7 mouse cellular contexts compared by ENCODE assay signal in the genomic region with DNA sequence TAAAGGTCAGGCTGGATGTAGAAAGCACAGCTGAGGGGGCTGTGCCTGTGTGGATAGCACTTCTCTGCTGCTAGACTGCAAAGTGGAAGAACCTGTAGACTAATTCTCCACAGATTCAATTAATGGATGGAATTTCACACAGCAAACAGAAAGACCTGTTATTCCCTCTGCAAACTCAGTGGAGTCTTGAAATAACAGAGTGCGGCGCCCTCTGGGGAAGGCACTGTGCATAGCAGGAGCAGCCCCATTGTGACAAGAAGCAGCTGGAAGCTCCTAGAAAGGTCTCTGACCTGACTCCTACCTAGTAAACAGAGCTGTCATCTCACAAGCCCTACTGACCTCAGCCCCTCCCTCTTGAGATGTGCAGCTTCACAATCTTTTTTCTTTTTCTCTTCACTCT.
A peak's percentile ranks its signal among the peaks of the same experiment; 100 is the strongest.
DNase-seq lines count a peak whose midpoint lies in the region; ATAC-seq and TF ChIP-seq lines count a peak whose summit lies in the region.

No protein-coding gene starts in this region.

- in situ Hi-C loops in Patski (cut with MboI; ENCODE audit: low pct_unique_long_range_greater_than_20kb) = loop anchor here (5.0 to 10.0 kb wide), 3 partner anchors 298 to 896 kb away; no protein-coding TSS in a partner anchor

- H3K27me3 ChIP-seq in Patski = no peaks in the 10 kb centered on the region
- no peaks in the 10 kb centered on the region for H3K27me3 ChIP-seq in embryonic facial prominence, embryonic 11.5 days (ENCODE audit: control insufficient read depth, insufficient read depth, low read length)

- POLR2A ChIA-PET in Patski (lab: Charles Lee) = no interaction called here

- DNase-seq in Patski (ENCODE audit: low read depth, low spot score) = peak; percentile 2
- peak; percentile 75 for DNase-seq in adrenal gland, postnatal 25 days
- DNase-seq in embryonic facial prominence, embryonic 11.5 days (ENCODE audit: low spot score) = peak; percentile 84
- peak; percentile 76 to 84 for DNase-seq in heart, postnatal 14 days
- peak; percentile 49 to 69 for DNase-seq in layer of hippocampus, postnatal 14 days (ENCODE audit: low spot score in 2 of 2)
- DNase-seq in testis, postnatal 14 days (ENCODE audit: low spot score) = peak; percentile 12

- H3K4me1 ChIP-seq in embryonic facial prominence, embryonic 11.5 days (ENCODE audit: control insufficient read depth, insufficient read depth, low read length) = no peaks in the 10 kb centered on the region

- no peak overlapping the region for H3K4me2 ChIP-seq in embryonic facial prominence, embryonic 11.5 days (ENCODE audit: low read depth, low read length)

- ATAC-seq in Patski = peak; percentile 67
- no peak for ATAC-seq in embryonic facial prominence, embryonic 11.5 days (replicated peaks; ENCODE audit: insufficient number of reproducible peaks, low FRiP score, low TSS enrichment, low read depth)
- peak; percentile 73 for ATAC-seq in megakaryocyte progenitor cell, adult 5-6 weeks (replicated peaks; ENCODE audit: poor library complexity)

- no peaks in the 10 kb centered on the region for H3K9me3 ChIP-seq in embryonic facial prominence, embryonic 11.5 days (replicated peaks; ENCODE audit: control insufficient read depth, low read length)

- H3K36me3 ChIP-seq in embryonic facial prominence, embryonic 11.5 days (replicated peaks; ENCODE audit: control insufficient read depth, insufficient read depth, low read depth, low read length) = no peaks in the 10 kb centered on the region

- TF ChIP-seq CTCF in Patski (IDR thresholded peaks at IDR 0.05) = peak; percentile 95

- H3K9ac ChIP-seq in embryonic facial prominence, embryonic 11.5 days (replicated peaks; ENCODE audit: low read length) = no peak overlapping the region

- WGBS in embryonic facial prominence, embryonic 11.5 days = 14% methylated on average over 2 of the region's 2 CpGs

- intact Hi-C loops in heart, postnatal 14 days (cut with DNase I) = loop anchor here (1.0 to 5.0 kb wide), 4 partner anchors 112 to 896 kb away; a partner anchor contains a TSS

- CTCF ChIA-PET in Patski (lab: Charles Lee) = interaction anchor here (0.8 to 1.4 kb wide), 6 partner anchors 9 to 894 kb away, joined by 3 to 6 read pairs (median 4); no protein-coding TSS in a partner anchor

- H3K27ac ChIP-seq in embryonic facial prominence, embryonic 11.5 days (replicated peaks; ENCODE audit: low read depth, low read length) = no peak overlapping the region

- no peak overlapping the region for H3K4me3 ChIP-seq in embryonic facial prominence, embryonic 11.5 days (ENCODE audit: low read depth, low read length)

Comparison
In these comparisons a context has a peak if more than half of its experiments do, and no peak if none do; other contexts are left out.
1. DNase-seq: peak in every context shown above with its lines; median percentile 84 in embryonic facial prominence, embryonic 11.5 days; 80 in heart, postnatal 14 days; 75 in adrenal gland, postnatal 25 days; 59 in layer of hippocampus, postnatal 14 days; 12 in testis, postnatal 14 days; 2 in Patski.